Mouse (Mus musculus) layer of hippocampus, adult 9-10 months (tissue): ENCODE measurements around the gene Prrc2a.

Experiments used
- DNase-seq: peaks from one replicate; pipeline ENCODE4 v3.0.0; 2022; ENCODE audit warnings: low spot score

The Prrc2a gene

GRCm38 (mm10) chr17:35103221-35103690, 61.4 kb downstream of the Prrc2a start:
- DNase-seq = no peak

GRCm38 (mm10) chr17:35102299-35102698, 62.4 kb downstream of the Prrc2a start:
- DNase-seq = no peak

GRCm38 (mm10) chr17:35101161-35101560, 63.5 kb downstream of the Prrc2a start:
- no peak for DNase-seq

GRCm38 (mm10) chr17:35100196-35100765, 64.4 kb downstream of the Prrc2a start:
- DNase-seq = no peak
